Mouse (Mus musculus) kidney, postnatal 14 days (tissue): ENCODE measurements at regions not wholly inside any gene's neighbourhood (a gene's known extent, or its start where the extent isn't known, plus 50 kb on each side); places are given as distances from the start of the nearest gene placed in this dataset.

Source experiments
- DNase-seq: peaks from one replicate; pipeline ENCODE4 v3.0.0; 2022; ENCODE audit warnings: mixed read lengths

DNA sequence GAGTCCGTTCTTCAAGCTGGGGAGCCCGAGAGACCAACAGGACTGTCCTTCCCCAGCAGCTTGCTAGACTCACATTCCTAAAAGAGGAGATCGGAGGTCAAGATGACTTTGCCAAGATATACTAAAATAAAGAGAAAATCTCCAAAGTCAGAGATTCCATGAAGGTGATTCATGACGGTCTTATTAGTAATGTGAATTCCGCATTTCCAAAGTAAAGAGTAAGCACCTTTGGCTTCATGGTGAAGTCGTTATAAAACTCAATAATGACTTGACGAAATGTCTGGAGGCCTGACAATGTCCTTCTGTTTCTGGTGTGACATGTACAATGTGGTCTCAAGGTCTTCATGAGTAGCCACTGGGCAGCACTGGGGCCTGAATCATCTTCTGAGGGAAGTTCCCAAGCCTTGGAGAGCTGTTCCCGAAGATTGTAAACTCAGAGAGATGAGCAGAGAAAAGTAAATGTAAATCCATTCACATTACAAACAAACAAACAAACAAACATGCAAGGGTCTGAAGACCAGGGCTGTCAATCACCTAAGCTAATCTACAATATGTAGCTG, 157.7 kb downstream of the Cog6 start:
- no peak for DNase-seq

DNA sequence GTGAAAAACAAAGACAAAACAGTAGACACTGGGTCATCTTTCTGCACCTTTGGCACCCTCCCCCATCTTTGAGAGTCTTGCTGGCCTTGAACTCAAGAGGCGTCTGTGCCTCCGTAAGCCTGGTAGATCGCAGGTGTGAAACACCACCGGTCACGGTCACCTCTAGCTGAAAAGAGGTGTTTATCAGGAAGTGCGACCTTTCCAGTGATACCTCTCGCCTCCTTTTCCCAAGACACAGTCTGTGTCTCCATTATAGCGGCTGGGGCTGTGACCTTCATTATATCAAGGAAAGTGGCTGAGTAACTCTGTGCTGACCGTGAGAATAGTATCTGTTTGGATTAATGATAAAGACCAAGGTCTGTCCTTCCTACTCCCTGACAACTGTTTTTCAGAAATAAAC, 158.8 kb downstream of the Cog6 start:
- no peak for DNase-seq

DNA sequence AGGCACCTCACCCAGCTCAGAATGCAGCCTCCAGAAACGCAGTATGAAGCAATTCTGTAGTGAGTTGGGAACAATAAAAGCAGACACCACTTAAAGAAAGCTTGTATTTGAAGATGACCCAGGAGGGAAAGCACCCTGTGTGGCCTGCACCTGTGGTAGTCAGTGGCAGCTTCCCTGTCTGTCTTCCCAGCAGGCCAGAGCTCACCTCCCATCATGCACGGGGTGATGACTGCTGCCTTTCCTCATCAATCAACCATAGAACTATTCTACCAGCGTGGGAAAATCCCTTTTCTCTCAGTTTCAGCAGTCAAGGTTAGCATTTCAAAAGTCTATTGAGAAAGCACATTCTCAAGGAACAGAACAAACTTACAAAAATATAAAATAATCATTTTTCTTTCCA, 160.0 kb downstream of the Cog6 start:
- DNase-seq = no peak

DNA sequence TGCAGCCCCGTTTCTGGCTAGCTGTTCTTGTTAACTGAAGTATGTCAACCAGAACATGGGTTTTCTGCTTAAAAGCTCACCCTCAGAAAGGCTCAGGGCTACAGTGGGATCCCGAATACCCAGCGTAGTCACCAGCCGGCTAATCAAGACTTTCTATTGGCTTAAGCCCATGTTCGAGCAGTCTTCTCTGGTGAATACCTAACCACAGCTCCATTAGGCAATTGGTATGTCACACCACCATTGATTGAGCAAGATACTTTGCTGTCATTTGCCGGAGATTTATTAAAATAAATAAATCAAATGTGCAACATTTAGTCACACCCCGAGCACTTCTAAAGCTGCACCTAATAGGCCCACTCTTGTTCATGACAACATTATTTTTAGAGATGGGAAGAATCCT, 162.5 kb downstream of the Cog6 start:
- no peak for DNase-seq

DNA sequence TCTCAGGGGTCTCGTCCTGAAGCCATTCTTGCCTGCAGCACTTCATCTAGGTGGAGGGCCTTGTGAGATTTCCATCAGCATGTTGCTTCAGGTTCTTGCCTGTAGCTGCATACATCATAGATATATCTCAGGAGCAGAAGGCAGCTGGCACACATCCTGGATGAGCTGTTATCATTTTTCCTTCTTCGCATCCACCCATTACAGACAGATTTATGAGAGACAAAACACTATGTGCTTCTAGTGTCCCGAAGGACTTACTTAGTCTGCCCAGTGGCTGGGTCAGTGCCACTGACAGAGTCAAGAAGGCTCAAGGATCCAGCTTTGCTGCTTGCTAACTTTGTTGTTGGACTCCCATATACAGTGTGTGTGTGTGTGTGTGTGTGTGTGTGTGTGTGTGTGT, 163.9 kb downstream of the Cog6 start:
- DNase-seq = no peak

DNA sequence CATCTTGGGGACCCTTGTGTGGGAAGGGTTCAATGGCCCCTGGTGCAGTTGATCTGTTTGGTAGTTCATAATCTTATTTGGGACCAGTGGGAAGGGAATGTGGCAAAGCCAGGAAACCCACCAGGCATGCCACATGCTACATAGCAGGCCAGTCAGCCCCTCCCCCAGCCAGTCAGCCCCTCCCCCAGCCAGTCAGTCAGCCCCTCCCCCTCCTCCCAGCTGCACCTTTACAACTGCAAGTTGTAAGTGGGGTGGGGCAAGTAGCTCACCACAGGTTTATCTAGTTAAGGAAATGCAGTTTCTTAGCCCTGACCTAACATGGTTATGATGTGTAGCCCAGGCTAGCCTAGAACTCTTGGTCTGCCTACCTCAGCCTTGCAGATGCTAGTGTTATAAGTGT, 171.9 kb downstream of the Cog6 start:
- DNase-seq = no peak

DNA sequence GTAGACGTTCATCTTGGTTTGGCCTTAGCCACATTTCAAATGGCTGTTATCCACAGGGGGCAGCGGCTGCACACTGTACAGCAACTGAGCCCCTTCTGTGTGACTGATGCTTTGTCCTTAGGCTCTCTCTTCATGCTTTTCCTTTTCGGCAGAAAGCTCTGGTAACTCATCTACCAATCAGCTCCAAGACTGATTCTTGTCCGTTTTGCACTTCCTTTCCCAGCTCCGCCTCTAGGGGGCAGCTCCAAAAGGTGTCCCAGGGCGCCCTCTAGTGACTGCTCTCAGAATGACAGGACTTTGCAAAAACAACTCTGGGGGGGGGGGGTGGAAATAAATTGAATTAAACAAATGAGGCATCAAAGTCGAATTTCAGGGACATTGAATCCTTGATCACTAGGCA, 173.0 kb downstream of the Cog6 start:
- peak; percentile 84 for DNase-seq

DNA sequence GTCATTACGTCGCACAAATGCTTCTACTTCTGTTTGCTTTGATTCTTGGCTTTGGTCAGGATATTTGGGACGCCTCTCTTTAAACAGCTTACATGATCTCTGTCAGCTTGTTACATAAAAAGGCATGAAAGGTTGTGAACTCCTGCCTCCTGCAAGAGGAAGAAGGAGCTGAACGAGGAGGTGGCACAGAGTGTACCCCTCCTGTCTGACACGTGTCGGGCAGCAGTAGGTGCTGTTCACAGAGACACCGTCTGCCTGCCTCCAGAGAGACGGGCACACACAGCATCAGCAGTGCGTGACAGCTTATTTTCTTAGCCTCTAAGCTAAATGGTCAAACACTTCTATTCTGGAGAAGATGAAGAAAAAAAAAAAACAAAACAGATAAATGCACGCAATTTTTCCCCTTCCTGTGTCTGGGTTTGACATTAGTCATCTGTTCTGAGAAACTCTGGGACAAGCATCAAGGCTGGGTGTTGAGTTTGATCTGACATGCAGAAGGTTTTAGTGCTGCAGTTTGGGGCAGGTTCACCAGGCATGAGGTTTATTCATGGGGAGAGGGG, 174.1 kb downstream of the Cog6 start:
- DNase-seq = no peak

DNA sequence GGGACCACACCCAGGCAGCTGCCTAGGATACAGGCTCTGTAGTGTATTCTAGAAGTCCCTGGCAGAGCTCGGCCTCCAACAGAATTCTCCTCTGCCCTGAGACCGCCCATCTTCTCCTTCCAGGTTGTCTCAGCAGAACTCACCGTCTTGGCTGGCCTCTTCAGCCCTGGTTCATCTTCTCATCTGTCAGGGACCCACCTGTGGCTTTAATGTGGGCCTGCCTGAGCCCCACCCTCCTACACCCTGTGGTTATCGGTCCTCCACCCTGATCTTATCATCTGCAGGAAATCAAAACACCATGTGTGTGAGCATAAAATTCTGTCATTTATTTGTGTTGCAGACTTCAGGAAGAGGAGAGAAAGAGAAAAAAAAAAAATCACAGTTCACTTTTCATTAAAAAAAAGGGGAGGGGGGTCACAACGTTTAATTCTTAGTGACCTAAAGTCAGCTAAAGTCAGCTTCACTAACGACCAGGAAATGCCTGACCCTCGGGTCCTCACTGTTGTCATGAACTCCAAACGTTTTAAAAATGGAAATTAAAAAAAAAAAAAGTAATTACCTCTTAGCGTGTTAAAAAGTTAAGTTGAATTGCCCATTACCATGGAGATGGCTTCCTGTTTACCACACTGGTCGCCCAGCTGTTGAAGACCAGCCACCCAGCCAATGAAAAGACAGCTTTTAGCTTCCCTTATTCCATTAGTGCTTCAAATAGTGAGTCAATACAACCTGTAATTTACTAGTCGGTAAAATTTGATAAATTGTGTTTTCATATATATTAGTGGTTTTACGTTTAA, 176.7 kb downstream of the Cog6 start:
- peak; percentile 62 for DNase-seq

DNA sequence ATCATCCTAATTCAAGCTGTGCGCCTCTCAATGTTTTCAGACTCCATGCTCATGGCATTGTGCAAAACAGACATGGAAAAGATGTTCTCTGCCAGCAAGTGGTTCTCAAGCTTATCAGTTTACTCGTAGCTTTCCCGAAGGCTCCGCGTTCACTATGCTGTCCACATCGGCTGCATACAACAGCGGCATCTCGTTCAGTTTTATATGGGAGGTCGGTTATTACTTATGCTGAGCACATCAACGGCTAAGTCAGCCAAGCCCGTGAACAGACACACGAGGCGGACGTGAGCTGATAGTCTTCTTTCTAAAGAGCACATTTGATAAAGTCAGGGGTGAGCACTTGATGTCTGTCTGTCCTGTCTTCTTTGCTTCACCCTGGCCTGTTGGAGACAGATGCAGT, 179.0 kb downstream of the Cog6 start:
- no peak for DNase-seq

DNA sequence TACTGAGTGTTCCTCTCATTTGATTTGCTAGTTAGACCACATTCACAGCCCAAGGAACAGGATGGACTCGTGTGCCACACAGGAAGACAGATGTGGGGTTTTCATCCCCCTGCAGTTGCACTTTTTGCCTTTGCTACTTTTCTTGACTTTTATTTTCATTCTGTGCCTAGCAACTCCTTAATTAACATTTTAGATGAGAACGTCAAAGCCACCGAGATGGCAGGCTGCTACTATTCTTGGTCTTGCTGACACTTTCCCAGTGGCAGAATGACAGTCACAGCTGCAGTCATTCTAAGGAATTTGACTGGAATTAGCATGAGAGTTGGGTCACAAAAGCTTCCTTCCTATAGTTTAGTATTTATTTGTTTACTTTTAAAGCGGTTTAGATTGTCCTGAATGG, 179.5 kb downstream of the Cog6 start:
- no peak for DNase-seq

DNA sequence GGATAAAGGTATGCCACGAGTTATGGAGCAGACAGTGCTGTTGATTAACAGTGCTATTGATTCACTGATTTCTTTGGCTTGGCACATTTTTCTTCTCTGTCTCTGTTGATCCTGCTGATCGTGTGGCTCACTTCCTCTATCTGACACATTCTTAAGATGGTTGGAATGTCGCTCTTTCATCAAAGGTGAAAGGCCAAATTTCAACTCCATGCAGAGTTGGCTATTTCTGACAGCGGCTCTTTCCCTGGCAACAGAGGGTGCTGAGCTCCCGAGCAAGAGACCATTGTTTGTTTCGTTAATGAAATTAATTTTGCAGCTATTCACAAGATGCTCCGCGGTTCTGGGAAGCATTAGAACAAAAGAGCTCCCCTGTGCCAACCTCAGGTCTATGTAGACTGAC, 180.3 kb downstream of the Cog6 start:
- no peak for DNase-seq

DNA sequence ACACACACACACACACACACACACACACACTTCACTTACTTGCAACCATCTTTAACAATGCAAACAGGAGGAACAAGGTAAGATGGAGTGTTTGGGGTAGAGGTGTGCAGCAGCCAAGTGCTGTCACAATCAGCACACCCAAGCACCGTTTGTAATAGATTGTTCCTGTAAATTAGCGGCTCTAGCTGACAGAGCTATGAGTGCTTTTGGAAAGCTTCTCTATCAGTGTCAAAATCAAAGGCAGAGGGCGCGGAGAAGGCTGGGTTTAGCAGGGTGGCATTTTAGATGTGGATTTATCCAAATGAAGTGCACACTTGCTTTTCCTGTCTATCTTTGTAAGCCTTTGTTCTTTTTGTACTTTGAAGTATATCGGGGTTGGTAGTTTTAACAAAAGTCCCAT, 184.6 kb downstream of the Cog6 start:
- DNase-seq = no peak

DNA sequence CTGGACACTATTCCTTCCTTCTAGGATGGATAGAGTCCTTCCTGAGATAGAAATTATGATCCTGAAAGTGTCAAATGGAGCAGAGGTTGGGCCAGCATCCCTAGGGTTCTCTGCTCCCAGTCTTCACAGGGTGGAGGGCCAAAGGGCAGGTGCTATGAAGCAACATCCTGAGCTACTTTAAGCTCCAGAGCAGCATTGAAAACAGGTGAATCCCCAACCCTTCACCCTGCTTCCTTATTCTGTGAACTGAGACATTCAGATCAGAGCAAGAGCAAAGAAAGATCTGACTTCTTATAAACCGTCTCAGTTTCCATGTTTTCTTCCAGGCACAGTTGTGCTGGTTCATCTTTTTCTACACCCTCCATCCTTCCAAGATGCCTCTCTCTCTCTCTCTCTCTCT, 185.1 kb downstream of the Cog6 start:
- DNase-seq = no peak

DNA sequence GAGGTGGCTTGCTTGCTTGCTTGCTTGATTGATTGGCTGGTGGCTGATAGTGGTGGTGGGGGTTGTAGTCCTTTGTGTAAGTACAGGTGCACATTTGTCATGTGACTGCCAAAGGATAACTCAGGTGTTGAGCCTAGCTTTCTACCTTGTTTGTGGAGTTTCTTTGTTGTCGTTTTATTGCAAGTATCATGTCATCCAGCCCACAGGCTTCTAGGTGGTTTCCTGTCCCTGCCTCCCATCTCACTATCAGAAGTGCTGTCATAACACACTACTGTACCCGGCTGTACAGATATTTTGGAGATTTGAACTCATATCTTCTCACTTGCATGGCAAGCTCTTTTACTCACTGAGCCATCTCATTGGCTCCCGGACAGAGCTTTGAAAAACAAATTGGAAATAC, 186.9 kb downstream of the Cog6 start:
- no peak for DNase-seq

DNA sequence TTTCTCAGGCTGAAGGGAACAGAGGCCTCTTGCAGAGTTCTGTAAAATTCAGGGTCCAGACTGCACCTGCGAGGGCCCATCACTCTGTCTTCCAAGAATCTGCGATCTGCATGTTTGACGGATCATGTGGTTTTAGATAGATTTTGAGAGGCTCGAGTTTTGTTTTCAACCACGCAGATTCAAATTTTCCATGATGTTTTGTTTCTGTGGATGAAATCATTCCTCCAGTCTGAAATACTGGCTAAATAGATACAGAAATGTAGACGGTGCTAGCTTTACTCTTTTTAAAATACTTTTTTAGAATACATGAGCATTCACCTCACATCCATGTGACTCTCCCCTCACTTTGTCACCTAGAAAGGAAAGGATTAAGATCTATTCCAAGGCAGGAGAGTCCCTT, 188.0 kb downstream of the Cog6 start:
- DNase-seq = no peak

DNA sequence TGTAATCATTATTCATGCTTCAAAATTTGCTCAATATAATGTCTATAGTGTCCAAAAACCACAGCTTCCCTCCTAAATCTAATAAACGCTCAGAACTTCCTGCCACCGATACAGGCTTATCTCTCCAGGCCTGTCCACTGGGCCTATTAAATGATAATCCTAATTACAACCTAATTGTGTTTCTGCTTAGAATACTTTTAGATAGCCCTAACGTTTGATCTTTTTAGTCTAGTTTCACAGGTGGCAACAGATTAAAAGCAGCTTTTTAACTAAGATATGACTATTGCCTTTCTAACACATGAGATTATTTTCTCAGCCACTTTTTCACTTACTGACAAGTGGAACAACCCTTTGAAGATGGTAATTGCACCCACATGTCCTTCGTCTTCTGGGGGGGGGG, 188.6 kb downstream of the Cog6 start:
- no peak for DNase-seq

DNA sequence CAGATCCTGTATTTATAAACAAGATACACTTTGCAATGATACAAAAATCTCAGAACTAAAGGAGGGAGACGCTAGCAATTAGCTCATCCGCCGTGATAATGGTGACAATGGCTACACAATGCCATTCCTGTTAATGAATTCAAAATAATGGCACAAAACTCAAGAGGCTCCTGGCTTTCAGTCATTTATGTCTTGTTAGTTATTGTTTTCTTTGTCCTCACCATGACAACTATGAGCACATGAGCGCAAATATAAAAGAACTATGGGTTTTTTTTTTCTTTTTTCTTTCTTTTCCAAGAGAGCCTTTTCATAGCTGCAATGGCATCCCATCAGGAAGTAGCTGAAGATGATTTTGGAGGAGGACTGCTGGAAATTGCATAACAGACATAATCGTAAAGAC, 194.2 kb downstream of the Cog6 start:
- no peak for DNase-seq

DNA sequence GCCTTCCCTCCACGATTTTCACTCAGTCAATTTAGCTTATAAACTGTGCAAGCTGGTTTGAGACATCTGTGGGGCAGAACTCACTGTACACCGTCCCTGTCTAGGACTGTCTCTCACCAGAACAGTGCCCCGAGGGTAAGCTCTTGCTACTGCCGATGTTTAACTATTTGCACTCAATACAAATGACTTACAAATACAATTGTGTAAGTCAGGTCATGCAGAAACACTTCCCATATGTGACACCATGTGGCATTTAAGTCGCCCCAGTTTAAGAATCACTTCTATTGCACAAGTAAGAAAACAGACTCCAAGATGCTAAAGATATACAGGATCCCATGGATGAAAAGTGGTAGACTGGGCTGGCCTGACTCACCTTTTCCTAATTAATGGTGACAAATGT, 195.6 kb downstream of the Cog6 start:
- no peak for DNase-seq

DNA sequence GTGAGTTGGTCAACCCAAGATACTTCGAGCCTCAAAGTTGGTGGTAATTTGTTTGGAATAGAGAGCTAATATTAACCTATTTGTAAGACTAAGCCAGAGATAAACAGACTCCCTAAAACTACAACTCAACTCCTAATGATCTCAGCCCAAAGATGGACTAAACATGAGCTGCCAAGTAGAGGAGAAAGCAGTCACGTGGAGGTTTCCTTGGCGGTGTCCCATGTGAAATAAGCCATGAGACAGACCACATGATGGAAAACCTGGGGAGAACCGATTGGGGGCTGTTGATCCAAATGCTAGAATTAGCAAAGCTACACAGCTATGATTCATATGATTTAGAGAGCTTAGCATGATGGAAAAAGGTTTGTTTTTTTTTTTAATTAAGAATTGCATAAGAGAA, 198.6 kb downstream of the Cog6 start:
- DNase-seq = no peak

DNA sequence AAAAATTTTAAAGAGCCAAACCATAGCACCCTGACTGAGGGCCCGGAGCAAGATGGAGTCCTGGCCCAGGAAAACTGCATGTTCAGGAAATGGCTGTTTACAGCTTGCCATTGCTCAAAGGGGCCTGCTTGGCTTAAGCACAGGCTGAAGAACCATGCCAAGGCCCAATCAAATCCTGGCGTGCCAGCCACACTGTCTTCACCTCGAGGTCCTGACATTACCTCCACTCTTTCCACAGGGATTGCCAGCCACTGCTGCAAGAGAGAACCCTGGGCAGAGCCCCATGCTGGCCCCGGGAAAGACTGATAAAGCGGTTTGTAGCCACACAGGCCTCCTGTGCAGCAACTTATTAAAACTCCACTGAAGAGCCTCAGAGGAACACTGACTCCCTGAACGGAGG, 199.6 kb downstream of the Cog6 start:
- no peak for DNase-seq

DNA sequence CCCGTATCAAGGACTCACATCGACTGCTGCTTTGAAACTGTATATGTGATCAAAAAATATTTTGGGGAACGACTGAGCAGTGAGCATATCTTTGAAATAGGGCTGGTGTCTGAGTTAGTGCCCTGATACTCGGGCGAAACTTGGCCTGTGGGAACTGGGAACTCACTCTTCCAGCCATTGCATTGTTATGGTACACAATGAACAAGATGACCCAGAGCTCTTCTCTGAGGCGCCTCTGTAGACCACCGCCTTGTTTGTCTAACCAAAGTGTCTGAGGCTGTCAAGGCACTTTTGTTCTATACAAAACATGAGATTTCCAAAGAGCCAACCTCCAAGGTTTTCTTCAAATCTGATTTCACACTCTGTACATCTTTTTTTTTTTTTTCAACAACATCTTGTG, 201.5 kb downstream of the Cog6 start:
- DNase-seq = no peak

DNA sequence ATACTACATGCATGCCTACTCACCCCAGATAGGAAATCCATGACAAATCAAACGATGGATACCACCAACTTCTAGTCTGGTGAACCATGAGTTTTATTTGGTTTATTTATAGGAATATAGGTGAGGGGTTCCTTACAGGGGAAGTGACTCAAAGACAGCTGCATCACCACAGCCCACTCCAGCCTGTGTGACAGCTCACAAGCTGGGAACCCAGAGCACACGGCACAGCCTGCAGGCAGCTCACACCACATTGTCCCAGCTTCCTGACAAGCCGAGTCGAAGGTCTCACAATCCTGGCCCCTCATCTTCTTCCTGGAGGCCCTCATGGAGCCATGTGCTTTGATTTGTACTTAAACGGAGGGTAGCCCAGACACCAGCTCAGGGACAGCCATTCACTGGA, 214.7 kb downstream of the Cog6 start:
- DNase-seq = no peak

DNA sequence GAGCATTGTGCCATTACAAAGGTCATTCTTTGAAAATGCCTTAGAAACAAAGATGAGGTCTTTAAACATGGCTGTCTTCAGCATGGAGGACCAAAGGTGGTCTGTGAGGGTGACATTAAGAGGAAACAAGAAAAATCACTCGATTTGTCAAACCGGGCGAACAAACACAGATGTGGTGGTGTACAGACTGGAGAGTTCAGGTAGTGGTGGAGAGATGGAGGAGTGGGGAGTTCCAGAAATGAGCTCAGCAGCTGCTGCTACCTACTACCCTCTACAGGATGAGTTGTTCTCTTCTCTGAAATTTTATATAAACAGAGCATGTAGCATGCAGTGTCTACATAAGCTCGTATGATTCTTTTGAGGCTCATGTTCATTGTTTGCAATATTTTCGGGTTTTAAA, 215.6 kb downstream of the Cog6 start:
- DNase-seq = no peak

DNA sequence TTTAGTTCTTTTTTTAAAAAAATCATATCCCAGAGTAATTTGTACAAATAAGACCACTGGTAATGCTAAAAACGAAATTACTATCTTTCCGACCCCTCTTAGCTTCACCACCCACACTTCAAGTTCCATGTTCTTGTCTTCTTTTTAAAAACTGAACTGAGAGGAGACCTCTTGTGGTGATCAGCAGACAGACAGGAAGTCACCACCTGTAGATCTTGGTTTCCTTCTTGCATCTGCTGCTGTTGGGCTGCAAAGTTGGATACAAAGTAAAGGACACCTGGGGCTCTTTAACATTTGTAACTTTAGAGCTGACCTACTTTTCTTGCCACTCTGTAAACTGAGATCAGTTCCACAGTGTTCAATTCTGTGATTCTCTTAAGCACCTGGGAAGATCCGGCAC, 216.4 kb downstream of the Cog6 start:
- DNase-seq = no peak
